Mouse (Mus musculus): ENCODE measurements around the gene Gas7.

The Gas7 gene

DNA sequence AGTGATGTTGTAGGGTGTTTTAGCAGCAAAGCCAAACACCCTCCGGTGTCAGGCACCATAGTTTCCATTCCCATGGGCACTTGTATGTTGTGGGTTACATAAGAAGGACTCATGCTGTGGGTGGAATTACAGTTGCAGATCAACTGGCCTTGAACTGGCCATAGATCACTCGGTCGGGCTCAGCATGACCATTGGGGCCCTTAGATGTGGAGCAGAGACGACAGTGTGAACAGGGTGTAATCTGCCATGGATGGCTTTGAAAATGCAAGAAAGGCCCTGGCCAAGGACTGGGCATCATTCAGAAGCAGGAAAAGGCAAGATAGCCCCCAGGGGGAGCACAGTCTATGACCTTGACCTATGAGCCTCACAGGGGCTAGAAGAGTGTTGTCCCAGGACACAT is 112.8 kb downstream of the Gas7 start:
- in situ Hi-C loops (cut with MboI; ENCODE audit: low sequenced_read_pairs) = no loop called here

DNA sequence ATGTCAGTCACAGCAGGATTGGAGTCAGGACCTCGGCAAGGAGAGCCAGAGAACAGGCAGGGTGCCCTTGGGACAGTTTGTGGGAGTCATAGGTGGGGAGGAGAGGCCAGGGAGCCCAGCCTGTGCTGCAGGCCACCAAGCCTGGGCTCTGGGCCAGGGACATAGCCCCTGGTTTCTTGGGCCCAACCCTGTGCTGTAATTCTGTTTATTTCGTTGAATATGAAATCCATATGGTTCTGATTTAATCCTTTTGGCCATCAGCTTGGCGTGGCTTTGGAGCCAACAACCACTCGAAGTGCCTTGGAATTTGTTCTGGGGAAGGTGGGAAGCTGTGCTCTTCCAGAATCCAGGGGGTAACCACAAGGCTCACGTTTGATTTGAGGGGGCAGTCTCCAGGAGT is 113.6 kb downstream of the Gas7 start:
- in situ Hi-C loops (cut with MboI; ENCODE audit: low sequenced_read_pairs) = no loop called here

DNA sequence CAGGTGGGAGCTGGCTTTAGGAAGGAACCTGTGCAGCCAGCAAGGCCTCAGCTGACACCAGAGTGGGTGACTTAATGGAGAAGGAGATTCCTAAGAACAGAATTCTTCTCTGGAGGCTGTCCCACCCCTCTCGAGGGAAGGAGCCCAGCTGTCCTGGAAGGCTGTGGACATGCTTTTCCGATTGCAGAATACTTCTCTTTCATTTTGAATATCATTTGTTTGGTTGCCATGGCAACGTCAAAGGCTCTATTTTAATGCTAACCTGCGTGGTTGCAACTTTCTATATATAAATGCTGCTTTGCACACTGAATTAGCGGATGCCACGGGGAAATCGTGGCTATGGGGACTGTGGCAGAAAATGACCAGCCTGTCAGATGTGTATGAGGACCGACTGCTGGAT is 115.7 kb downstream of the Gas7 start:
- in situ Hi-C loops (cut with MboI; ENCODE audit: low sequenced_read_pairs) = no loop called here

DNA sequence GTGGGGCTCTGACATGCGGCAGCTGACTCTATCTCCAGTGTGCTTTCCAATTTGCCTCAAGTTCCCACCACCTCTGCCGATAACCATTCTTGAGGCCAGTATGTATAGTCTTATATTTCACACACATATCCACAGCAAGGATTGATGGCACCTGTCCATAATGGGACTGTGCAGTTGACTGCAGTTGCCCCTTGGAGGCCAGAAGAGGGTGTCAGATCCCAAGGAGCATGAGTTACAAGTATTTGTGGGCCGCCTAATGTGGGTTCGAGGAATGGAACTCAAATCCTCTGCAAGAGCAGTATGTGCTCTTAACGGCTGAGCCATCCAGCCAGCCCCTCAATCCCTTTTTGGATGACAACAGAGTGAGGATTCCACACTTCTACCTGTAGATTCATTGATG is 119.1 kb downstream of the Gas7 start:
- in situ Hi-C loops (cut with MboI; ENCODE audit: low sequenced_read_pairs) = no loop called here

DNA sequence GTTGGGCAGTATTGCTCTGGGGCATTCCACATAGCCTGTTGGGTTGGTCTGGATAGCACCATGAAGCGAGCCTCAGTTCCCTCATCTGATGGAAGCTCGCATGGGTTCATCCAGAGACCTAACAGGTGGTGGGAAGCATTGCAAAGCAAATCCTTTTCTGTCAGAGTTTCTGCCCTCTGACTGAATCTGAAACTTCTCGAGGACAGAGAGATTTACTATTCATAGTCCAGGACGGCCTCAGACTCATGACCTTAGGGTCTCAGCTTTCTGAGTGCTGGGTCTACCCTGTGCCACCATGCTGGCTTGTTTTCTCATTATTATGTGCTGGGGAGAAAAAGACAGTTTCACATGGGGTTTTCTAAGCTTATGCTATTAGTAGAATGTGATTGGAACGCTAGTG is 122.2 kb downstream of the Gas7 start:
- in situ Hi-C loops (cut with MboI; ENCODE audit: low sequenced_read_pairs) = no loop called here

DNA sequence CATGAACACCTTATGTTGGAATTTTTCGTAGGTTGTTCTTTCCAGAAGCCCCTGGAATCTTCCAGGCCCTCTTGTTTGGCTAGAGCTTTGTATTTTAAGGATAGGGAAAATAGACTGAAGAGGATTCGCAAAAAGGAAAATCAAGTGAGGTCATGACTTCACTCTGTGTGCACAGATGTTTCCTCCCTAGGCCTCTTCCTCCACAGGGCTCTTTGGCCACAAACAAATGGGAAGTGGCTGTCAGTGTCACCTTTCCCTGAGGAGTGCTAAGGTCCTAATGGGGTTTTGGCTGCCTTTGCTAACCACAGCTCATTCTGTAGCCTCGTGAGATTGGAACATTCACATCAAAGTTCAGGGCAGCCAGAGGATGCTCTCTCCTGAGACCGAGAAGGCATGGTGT is 122.8 kb downstream of the Gas7 start:
- in situ Hi-C loops (cut with MboI; ENCODE audit: low sequenced_read_pairs) = no loop called here

DNA sequence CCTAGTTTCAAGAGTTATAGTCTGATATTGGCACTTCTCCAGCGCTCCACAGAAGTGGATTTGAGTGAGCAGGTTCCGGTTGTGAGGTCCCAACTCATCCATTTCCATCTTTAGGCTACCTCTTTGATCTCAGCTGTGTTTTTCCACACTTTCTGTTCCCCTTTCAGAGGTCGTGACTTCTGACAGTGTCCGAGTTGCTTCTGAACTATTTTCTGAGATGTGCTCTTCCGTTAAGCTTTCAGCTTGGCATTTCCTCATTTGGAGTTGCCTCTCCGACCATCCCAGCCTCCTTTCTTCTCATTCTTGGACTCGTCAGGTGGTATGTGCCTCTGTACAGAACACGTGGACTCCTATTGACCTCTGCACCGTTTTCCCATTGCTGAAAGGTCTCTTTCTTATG is 123.9 kb downstream of the Gas7 start:
- in situ Hi-C loops (cut with MboI; ENCODE audit: low sequenced_read_pairs) = no loop called here

GRCm38 (mm10) chr11:67581549-67581948 is 126.3 kb downstream of the Gas7 start:
- in situ Hi-C loops (cut with MboI; ENCODE audit: low sequenced_read_pairs) = no loop called here

DNA sequence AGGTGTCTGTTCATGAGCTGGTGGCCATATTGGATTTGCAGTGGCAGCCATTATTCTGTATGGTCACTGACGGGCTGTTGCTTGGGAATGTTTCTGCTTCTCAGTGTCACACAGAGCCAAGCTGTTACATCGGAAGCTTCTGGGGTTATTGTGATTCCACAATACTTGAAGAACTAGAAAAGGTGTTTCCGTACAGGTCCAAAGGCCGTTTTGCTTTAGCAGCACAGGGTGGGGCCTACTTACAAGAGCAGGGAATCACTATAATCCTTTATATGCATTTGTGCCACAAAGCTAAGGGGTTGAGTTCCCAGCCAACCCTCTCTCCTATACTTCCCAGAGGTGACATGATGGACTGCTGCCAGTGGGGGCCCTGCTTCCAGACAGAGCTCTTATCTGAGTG is 127.3 kb downstream of the Gas7 start:
- in situ Hi-C loops (cut with MboI; ENCODE audit: low sequenced_read_pairs) = no loop called here

DNA sequence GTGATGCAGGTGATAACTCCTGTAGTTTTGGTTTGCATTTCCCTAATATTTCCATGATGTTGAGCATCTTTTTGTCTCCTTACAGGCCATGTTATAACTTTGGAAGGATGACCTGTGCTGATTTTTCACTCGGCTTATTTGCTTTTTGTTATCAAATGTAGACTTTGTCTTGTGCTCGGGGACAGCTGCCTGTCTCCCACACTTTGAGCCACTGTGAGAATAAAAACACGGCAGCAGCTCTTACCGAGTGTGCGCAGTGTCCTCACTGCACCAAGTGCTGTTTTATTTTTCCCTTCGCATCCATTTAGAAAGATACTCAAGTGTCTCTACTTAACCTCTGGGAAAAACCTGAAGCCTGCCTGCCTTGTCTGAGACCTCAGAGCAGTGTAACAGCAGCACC is 129.8 kb downstream of the Gas7 start:
- in situ Hi-C loops (cut with MboI; ENCODE audit: low sequenced_read_pairs) = no loop called here

GRCm38 (mm10) chr11:67585629-67586028 is 130.4 kb downstream of the Gas7 start:
- in situ Hi-C loops (cut with MboI; ENCODE audit: low sequenced_read_pairs) = no loop called here

GRCm38 (mm10) chr11:67586231-67586994 is 131.2 kb downstream of the Gas7 start:
- in situ Hi-C loops (cut with MboI; ENCODE audit: low sequenced_read_pairs) = no loop called here

DNA sequence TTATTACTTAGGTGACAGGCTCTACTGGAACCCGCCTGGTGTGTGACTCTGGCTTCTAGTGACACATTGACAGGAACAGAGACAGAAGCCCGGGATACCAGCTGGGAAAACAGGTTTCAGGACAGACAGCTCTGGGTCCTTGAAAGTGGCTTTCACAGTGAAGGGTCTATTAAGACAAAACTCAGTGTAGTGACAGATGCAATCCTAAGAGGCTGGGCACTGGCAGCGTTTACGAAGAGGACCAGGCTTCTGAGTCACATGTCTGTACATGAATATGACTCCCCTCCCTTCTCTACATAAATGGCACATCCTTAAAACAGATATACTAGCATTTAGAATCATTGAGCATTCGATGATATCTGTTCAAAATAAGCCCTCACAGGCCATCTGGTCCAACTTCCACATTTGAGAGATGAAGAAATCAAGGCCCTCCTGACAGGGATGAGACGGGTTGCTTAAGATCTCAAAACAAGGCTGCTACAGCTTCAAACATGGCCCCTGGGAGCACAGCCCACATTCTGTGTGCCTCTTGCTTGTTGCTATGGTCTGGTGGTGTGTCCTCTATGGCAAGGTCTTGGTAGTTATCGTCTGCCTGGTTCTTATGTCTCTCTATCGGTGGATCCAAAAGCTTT is 133.1 kb downstream of the Gas7 start:
- in situ Hi-C loops (cut with MboI; ENCODE audit: low sequenced_read_pairs) = no loop called here

DNA sequence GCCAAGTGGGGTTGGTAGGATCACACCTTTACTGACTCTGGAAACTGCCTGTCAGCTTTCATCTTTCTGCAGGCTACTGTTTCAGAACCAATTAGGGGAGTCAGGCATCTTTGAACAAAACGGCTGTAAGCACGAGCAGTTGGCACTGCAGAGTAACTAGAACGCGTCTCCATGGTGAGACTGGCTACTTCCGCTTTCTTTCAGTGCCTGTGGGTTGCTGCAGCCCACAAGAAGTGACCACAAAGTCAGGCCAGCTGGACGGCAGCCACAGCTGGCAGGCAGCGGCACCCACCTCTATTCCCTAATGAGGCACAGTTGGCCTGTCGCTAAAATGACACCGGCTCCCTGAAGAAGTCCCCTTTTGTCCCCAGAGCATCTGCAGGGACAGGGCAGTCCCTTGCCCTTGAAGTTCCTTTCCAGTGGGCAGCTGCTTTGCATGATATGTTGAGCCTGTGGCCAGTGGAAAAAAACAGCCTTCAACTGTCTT is 133.6 kb downstream of the Gas7 start:
- in situ Hi-C loops (cut with MboI; ENCODE audit: low sequenced_read_pairs) = no loop called here

GRCm38 (mm10) chr11:67596233-67596632 is 141.0 kb downstream of the Gas7 start:
- in situ Hi-C loops (cut with MboI; ENCODE audit: low sequenced_read_pairs) = no loop called here

DNA sequence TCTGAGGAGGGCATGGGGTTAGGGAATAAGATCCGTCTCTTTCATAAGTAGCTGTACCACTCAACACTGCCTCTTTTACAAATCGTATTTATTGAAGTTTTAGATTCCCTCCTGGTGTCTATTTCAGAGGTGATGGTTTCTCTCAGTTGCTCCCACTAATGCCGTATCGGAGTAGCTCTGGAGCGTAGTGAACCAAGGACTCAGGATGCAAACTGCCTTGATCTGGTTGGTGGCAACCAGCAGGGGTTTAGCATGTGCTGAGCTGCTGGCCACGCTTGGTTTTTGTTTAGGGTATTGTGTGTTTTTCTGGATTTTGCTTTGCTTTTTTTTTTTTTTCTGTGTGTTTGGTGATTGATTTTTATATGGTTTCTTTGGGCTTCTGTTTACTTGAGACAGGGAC is 141.6 kb downstream of the Gas7 start:
- in situ Hi-C loops (cut with MboI; ENCODE audit: low sequenced_read_pairs) = no loop called here

GRCm38 (mm10) chr11:67597388-67597787 is 142.2 kb downstream of the Gas7 start:
- in situ Hi-C loops (cut with MboI; ENCODE audit: low sequenced_read_pairs) = no loop called here

- in situ Hi-C loops (cut with MboI; ENCODE audit: low sequenced_read_pairs) = no loop called here
Measured at GRCm38 (mm10) chr11:67599141-67599540, 143.9 kb downstream of the Gas7 start.

- in situ Hi-C loops (cut with MboI; ENCODE audit: low sequenced_read_pairs) = no loop called here
Measured at GRCm38 (mm10) chr11:67600710-67601430, 145.6 kb downstream of the Gas7 start.

GRCm38 (mm10) chr11:67602711-67603369 is 147.6 kb downstream of the Gas7 start:
- in situ Hi-C loops (cut with MboI; ENCODE audit: low sequenced_read_pairs) = no loop called here

- in situ Hi-C loops (cut with MboI; ENCODE audit: low sequenced_read_pairs) = no loop called here
Measured at GRCm38 (mm10) chr11:67604481-67604880, 149.2 kb downstream of the Gas7 start.

All from CH12F3 (cell line).